Mouse (Mus musculus) retina, embryonic 14.5 days (tissue): Measurements from ENCODE around the gene Mme.

Experiments used
- DNase-seq: peaks from one replicate; pipeline ENCODE4 v3.0.0-alpha.2; 2015; ENCODE audit warnings: low spot score

The Mme gene

GRCm38 (mm10) chr3:63241099-63241587 is at the start of gene Mme:
Mme (plus strand) TSS chr3:63241537.
- no peak for DNase-seq

DNA sequence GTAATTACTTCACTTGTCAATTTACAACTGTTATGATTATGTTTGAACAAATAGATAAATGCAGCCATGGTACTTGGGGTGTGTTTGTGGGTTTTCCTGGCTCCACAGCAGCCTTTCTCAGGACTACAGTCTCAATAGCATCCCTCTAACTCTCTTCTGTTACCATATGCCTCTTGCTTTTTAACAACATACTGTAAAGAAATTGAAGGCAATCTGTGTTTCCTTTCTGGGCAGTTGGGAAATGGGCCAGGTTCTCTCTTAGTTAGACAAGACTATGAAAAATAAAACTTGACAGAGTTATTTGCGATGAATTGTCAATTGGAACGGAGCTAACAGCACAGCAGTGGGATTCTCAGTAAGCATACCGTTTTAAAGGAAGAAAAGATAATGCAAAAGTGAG is 44.8 kb upstream of the Mme start:
- DNase-seq = no peak

DNA sequence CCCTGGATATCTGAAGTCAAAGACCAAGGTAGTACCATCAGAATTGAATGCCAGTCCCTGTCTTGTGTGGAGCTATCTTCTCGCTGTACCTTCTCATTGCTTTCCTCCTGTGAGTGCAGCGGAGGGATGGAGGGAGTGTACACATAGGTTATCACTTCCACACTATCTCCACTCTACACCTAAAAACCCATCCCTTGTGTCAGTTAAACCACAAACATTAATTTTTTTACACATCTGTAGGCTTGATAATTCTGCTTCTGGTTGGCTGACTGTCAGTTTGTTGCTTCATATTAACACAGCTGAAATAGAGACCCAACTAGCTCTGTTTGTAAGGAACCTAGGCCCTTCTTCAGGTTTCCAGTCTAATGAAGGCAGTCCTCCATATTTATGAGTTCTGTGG is 43.3 kb upstream of the Mme start:
- DNase-seq = no peak

DNA sequence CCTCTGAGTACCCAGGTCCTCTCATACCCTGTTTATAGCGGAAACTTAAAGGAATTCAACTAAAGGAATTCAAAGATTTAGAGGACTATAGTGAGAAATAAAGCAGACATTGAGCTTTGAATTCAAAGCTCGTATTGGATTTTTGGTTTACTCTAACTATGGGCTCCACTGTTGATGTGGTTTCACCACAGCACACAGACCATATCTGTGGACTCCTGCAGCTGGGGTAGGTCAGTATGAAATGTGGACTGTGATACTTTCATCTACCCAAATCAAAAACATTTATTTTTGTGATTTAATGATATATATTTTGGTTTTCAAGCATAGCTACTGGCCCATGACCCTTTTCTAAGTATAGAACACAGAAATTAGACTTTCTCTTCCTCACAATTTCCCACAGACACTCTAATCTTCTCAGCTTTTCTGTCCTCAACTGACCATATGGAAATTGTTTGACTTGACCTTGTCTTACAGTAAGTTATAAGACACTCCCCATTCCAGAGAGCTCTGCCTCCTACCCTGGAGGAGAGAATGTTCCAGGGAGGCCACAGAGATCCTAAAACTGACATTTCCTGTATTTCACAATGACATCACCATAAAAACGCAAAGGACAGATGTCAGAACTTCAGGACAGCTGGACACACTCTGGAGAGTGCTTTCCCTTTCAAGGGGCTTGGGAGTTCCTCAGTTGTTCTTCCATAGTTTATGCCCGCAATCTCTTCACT is 19.3 kb upstream of the Mme start:
- DNase-seq = no peak

GRCm38 (mm10) chr3:63223676-63224075 is 17.7 kb upstream of the Mme start:
- DNase-seq = peak; percentile 41

DNA sequence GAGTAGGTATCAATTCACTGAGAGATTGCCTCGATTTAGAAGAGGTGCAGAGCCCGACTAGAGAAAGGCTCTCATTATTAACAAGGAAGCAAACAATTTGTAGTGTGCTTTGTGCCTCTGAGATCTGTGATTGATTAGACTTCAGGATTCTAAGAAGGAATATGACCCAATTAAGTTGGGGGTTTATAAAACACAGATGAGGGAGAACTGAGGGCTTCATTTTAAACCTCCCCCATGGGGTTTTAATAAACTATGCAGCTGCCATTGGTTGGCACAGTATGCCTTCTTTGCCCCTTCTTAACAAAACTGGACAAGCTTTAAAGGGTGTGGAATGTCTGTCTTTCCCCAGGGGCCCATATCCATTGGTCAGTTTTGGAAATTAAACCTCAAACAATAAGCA is 5.4 kb upstream of the Mme start:
- DNase-seq = no peak

- DNase-seq = no peak
Observed at GRCm38 (mm10) chr3:63243721-63244120, 2.4 kb downstream of the Mme start.

DNA sequence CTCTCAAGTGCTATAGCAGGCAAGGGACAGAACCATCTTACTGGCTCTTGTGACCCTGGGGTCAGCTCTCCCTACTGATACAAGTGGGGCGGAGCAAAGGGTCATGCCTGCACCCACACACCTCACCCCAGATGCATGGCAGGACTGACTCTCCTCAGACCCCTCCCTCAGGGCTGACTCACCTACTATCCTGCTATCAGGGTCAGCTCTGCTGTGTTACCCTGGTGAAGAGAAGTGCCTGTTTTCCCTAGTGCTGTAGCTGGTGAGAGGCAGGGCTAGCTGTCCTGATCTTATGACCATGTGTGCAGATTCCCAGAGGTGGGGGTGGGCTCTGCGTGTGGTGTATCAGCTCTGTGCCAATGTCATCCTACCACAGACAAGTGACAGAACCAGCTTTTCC is 30.8 kb downstream of the Mme start:
- no peak for DNase-seq

DNA sequence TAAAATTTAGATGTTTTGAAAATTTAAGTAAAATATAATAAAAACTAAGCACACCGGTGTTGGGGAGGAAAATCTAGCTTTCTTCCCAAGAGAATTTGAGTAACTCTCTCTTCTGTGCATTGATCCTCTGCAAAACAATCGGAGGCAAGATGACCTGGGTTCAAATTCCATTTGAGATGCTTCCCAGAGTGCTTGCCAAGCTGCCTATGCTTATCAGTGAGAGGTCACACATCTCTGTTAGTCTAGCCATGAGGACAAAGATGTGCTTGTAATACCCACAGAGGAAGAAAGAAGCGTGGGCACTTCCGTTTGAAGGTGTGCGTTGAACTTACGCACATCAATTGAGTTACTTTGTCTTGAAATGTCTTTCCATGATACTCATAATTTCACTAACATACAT is 53.0 kb downstream of the Mme start:
- DNase-seq = no peak

DNA sequence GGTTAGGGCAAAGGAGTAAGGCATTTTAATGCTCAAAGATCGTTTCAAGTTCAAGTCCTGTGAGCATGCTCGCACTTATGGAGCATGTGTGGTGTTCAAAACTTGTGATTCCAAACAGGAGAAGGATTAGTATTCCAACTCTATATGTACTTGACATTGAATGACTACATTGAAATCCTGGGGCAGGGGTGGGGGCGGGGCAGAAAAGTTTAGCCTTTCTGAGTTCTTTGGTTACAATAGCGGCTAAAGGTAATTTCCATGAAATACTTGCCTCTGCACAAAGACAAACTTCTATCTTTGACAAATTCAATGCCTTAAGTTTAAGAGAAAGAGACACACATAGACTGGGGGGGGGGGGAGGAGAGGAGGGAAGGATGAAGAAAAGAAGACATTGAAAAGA is 53.5 kb downstream of the Mme start:
- no peak for DNase-seq

DNA sequence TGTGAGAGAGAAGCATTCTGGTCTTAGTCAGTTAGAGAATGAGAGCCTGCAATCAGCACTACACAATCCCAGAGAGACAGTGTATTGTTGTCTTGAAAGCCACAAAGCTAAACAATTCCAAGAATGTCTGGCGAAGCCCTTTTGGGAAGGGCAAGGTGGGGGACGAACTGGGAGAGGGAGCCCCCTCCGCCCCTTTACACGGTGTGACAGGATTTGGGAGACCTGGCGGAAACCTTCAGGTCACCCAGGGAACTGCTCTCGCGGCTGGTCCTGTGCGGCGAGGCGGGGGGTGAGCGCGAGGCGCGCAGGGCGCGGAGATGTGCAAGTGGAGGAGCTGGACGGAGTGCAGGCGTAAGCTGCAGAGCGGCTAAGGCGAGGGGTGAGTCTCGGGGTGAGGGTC is 53.9 kb downstream of the Mme start:
- DNase-seq = no peak

GRCm38 (mm10) chr3:63295657-63296231 is 54.4 kb downstream of the Mme start:
- DNase-seq = peak; percentile 60

DNA sequence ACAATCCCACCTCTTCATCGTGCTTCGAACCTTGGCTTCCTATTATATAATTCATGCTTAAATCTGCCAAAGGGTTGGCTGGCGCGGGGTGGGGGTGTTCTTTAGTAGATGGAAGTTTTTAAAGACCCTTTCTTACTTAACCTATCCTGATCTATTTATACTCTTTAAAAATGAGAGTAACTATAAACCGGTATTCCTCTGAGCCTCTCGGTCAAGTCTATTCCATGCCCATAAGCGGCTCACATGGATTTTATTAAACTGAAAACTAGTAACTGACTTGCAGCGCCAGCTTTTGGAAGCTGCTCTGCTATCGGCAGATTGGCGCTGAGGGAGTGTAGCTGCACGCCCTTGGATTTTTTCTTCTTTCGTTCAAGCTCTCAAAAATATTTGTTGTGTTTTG is 55.1 kb downstream of the Mme start:
- peak; percentile 17 for DNase-seq

GRCm38 (mm10) chr3:63297787-63298186 is 56.5 kb downstream of the Mme start:
- DNase-seq = peak; percentile 85

GRCm38 (mm10) chr3:63315211-63315760 is 73.9 kb downstream of the Mme start:
- no peak for DNase-seq

GRCm38 (mm10) chr3:63317496-63317895 is 76.2 kb downstream of the Mme start:
- no peak for DNase-seq

DNA sequence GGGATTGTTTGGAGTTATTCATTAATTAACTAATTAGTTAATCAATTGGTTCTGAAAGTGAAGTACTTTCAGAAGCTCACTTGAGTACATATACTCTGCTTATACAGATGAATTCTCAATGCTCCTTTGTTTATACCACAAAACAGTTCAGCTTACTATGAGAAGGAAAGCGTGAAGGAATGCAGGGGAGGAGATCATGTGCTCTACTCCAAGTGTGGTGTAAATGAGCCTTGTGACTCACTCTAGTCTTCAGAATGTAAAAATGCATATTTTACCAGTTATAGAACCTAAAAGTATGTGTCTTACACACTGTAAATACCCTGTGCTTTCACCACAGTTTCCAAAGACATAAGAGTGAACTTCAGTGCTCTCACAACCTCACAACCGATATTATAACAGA is 84.3 kb downstream of the Mme start:
- DNase-seq = no peak

DNA sequence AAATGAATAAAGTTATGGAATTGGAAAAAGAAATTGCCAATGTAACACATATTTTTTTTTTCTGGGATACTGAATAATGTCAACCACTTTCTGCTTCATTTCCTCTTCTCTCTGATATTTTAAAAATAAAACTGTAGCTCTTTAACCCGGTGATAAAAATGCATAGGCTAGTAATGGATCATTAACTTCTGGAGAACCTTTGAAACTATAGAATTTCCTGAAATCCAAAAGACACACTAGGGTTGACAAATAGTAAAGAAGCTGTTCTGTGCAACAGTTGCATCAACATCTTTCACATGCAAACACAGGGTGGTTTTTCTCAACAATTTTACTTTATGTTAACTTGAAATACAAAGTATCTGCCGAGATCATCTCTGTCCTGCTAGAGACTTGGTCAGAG is 98.8 kb downstream of the Mme start:
- no peak for DNase-seq

GRCm38 (mm10) chr3:63340546-63340945 is 99.2 kb downstream of the Mme start:
- no peak for DNase-seq

- DNase-seq = no peak
Observed at GRCm38 (mm10) chr3:63341481-63341880, 100.1 kb downstream of the Mme start.

GRCm38 (mm10) chr3:63344998-63345397 is 103.7 kb downstream of the Mme start:
- no peak for DNase-seq

GRCm38 (mm10) chr3:63348893-63349426 is 107.6 kb downstream of the Mme start:
- DNase-seq = no peak

DNA sequence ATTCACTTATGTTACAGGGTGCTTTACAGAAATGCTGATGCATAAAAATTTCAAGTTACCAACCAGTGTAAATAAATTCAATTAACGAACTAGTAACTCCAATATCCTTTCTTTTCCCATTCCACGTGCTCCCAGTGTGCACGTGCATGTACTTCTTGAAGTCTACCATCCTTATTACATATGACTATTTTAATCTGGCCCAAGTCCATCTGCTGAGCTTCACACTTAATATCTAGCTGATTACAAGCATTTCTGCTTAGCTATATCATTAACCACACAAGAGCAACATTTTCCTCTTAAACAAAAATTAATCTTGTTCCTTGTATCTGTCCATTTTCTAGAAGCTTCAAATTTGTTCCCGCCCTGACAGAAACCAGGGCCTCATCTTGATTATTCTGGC is 108.9 kb downstream of the Mme start:
- no peak for DNase-seq
